Mouse (Mus musculus) olfactory bulb, adult 2 months (tissue): ENCODE measurements at regions not wholly inside any gene's neighbourhood (a gene's known extent, or its start where the extent isn't known, plus 50 kb on each side); places are given as distances from the start of the nearest gene placed in this dataset.

Source experiments
- H3K27ac ChIP-seq: fragments of 200-500 bp; 2 replicates; pipeline ENCODE4 v1.5.1; 2012; ENCODE audit warnings: low read depth, low read length; ENCODE audit not compliant: insufficient read depth
- H3K4me1 ChIP-seq: fragments of 200-500 bp; 2 replicates; pipeline ENCODE4 v1.6.1; 2012; ENCODE audit warnings: low read length; ENCODE audit not compliant: control insufficient read depth, insufficient read depth
- H3K4me3 ChIP-seq: fragments of 200-500 bp; 2 replicates; pipeline ENCODE4 v1.5.1; 2012; ENCODE audit warnings: mild to moderate bottlenecking, low read depth, low read length, moderate library complexity; ENCODE audit not compliant: insufficient read depth
- CTCF ChIP-seq: fragments of 200-500 bp; IDR thresholded peaks from 2 replicates; pipeline ENCODE4 v1.5.1; 2012; ENCODE audit warnings: low read depth, mild to moderate bottlenecking, low read length, moderate library complexity; ENCODE audit not compliant: insufficient read depth
- POLR2A ChIP-seq: fragments of 200-500 bp; IDR thresholded peaks from 2 replicates; pipeline ENCODE4 v1.6.1; 2012; ENCODE audit warnings: mild to moderate bottlenecking, low read depth, low read length, moderate library complexity; ENCODE audit not compliant: insufficient read depth
- WGBS: fragments of 180-500 bp; shearing (Covaris S2); methylation state at CpG from one replicate; pipeline ENCODE4 v1.1.7; 2018; 5-methylcytosine and 5-hydroxymethylcytosine counted together

DNA sequence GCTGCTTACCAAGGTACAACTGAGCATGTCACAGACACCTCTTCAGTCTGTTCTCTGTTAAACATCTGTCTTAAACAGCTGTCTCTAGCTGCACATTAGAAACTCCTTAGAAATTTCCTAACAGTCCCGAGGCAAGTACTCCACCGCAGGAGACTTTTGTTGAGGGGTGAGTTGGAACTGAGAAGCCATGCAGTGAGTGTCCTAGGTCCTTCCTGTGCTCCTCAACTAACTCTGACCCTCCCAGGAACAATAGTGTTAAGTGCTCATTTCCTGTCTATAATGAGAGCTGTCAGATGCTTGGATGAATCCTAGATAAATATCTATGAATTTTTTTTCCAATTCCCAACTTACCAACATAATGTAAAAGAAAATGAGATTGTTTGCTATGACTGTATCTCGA lies 141.1 kb downstream of the Slc35b3 start:
- WGBS = 84% methylated on average over 3 of the region's 3 CpGs
- TF ChIP-seq CTCF (no peak), POLR2A (no peak)
- Histone ChIP-seq H3K27ac (no peak overlapping the region), H3K4me1 (no peaks in the 10 kb centered on the region), H3K4me3 (no peak overlapping the region)

DNA sequence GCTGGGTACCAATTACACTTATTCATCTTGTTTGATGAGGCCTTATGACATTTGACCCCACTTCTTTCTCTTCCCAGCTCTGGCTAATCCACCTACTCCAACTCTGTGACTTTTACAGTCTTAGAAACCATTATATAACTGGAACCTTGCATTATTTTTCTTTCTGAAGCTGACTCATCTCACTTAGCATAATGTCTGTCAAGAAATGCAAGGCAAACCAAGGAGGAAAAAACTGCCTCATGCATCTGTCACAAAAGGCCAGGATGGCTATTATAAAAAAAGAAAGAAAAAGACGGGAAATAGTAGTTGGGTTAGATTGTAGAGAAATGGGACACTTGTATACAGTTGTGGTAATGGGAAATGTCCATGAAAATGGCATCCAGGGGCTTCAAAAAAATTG lies 141.9 kb downstream of the Slc35b3 start:
- WGBS = 81% methylated on average over 1 of the region's 1 CpGs

DNA sequence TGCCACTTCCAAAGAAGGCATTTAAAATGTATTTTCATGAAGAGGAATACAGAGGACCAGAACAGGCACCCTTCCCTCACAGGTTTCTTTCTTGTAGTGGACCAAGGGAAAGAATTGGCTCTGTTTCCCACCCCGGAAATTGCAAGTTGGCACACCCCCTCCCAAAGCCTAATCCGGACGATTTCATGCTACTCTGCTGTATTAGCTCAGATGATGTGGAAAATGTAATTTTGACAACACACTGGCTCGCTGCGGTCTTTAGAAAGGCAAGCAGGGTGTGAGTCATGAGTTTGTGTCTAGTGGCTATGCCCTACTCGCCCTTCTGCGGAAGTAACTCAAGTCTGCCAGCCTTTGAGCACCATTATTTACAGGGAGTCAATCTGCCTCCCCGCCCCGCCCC lies 144.4 kb downstream of the Slc35b3 start:
- Histone ChIP-seq H3K4me3 (no peak overlapping the region), H3K4me1 (no peaks in the 10 kb centered on the region), H3K27ac (no peak overlapping the region)
- TF ChIP-seq POLR2A = no peak
- no peak for TF ChIP-seq CTCF
- WGBS = 60% methylated on average over 9 of the region's 9 CpGs

More for the DNA sequence above, 141.9 kb downstream of the Slc35b3 start:
- Histone ChIP-seq H3K27ac (no peak overlapping the region), H3K4me3 (no peak overlapping the region), H3K4me1 (no peaks in the 10 kb centered on the region)
- TF ChIP-seq POLR2A (no peak), CTCF (no peak)

DNA sequence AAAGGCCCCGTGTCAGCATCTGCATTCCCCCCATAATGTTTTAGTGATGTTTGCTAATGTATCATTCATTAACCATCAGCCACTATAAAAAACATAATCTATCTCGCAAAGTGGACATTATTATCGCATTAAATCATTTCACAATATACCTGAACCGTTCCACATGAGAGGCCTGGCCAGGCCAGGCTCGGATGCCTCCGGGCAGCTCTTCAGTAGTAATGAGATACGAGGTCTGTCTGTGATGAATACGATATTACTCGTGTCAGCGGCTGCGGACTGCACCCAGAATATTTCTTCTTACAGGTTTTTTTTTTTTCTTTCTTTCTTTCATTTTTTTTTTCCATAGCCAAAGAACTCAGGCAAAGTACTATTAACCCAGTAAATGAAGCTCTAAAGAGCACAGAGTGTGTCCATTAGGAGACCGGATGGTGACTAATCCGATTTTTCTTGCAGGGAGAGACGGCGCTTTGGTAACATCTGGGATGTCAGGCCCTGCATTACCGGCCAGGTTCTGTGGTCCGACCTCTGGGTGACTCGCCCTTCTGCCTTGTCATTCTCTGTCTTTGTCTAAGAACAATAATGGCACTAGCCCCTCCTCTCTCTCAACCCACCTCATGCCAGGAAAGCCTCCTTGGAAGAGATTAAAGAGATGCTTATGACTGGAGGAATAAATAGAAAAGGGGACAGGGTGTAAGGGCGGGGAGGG lies 145.5 kb downstream of the Slc35b3 start:
- Histone ChIP-seq H3K4me1 (no peaks in the 10 kb centered on the region), H3K4me3 (no peak overlapping the region), H3K27ac (no peak overlapping the region)
- no peak for TF ChIP-seq POLR2A
- no peak for TF ChIP-seq CTCF
- 84% methylated on average over 19 of the region's 19 CpGs for WGBS

DNA sequence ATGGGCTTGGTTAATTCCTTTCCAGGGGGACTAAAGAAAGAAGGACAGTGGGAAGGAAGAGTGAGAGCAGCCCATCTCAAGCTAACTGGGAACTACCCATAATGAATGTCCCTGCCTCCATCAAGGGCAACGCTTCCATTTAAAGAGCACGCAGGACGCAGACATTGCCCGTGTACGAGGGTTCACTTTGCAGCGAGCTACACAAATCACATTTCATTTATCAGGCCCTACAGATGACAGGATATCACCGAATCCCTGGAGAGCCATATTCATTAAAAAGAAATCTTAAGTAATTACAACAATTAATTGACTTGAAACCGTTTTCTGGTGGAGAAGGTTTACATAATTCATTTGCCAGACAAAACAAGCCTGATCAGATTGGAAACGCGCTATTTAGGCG lies 139.7 kb upstream of the Eef1e1 start:
- WGBS = 80% methylated on average over 11 of the region's 11 CpGs
- TF ChIP-seq CTCF = no peak
- TF ChIP-seq POLR2A = no peak
- H3K27ac ChIP-seq = no peak overlapping the region
- H3K4me3 ChIP-seq = no peak overlapping the region
- H3K4me1 ChIP-seq = no peaks in the 10 kb centered on the region

DNA sequence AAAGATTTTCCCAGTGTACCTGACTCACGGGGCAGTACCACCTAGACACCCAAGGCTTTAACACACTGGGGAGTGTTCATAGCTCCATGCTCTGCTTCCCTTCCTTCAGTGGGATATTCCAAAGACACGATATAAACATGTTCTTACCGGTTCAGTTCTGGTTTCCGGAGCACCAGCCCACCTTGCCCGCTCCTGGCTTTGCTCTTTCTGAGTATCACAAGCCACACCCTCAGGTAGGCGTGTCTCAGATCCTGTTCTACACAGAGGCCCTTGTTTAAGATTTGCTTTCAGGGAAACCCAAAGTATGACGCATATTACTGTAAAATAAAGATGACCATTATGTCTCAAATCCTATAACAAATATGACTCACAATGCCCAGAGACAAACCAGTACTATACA lies 134.6 kb upstream of the Eef1e1 start:
- Histone ChIP-seq H3K4me3 (no peak overlapping the region), H3K27ac (no peak overlapping the region), H3K4me1 (no peaks in the 10 kb centered on the region)
- 47% methylated on average over 7 of the region's 7 CpGs for WGBS
- TF ChIP-seq CTCF (no peak), POLR2A (no peak)

DNA sequence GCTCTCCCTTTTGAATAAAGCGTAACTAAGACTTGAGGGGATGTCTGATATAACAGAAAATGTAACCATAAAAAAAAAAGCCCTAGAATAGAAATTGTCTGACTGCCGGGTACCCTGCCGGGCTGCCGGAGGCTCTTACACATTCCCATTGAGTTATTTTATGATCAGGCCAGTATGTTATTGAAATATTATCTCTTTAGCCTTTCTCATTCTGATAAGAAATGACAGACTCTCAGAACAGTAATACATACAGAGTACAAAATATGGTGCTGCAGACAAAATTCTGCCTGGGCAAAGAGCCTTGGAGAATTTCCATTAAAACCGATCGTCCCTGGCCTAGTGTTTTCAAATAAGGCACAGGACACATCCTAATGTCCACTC lies 121.8 kb upstream of the Eef1e1 start:
- H3K27ac ChIP-seq = no peak overlapping the region
- no peak for TF ChIP-seq CTCF
- TF ChIP-seq POLR2A = no peak
- no peak overlapping the region for H3K4me3 ChIP-seq
- no peaks in the 10 kb centered on the region; the same call in 1 of the 2 replicates for H3K4me1 ChIP-seq
- 86% methylated on average over 6 of the region's 6 CpGs for WGBS

DNA sequence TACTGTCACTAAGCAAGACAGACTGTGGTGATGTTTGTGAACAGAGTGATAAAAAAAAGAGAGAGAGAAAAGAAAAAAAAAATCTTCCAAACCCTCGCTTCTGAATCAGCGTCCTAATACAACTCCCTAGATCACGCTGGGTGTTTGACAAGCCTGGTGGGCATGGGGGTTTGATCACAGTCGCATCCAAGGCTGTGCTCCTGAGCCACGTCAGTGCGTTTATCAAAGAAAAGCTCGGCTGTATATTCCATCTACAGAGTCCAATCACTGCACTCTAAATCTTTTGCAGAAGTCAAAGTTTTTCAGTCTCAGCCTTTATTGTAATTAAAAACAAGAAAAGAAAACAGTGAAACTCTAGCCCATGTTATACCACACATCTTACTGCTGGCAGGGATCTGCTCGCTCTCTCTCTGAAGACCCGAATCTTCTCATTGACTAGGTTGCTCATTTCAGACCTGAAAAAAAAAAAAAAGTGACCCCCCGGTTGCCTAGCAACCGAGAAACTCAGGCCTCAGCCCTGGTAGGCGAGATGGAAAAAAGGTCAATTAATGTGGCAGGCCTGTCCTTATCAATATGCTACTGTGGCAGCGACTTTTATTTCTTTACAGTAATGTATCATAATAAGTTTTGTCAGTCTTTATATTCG lies 121.2 kb upstream of the Eef1e1 start:
- whole genome bisulfite sequencing = 63% methylated on average over 14 of the region's 14 CpGs
- no peak overlapping the region for H3K27ac ChIP-seq
- TF ChIP-seq CTCF (no peak), POLR2A (no peak)
- H3K4me3 ChIP-seq = no peak overlapping the region
- no peaks in the 10 kb centered on the region; the same call in 1 of the 2 replicates for H3K4me1 ChIP-seq

DNA sequence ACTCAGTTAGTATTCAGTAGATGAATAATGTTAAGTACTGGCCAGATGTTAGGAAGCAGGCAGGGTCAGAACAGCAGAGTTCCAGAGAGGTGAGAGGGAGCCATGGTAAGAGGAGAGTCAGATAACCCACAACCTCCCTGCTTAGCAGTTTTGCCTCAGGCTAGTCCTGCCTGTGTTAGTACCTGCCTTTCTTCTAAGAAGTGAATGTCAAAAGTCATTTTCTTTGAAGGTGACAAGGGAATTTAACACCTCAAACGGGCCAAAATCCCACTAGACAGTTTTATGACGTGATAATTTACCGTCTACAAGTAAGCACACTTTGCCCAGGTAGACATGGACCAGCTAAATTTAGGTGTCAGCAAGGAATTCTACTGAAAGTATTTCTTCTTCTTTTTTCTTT lies 117.7 kb upstream of the Eef1e1 start:
- TF ChIP-seq POLR2A (no peak), CTCF (no peak)
- 92% methylated on average over 3 of the region's 3 CpGs for WGBS
- Histone ChIP-seq H3K4me3 (no peak overlapping the region), H3K4me1 (no peaks in the 10 kb centered on the region; the same call in 1 of the 2 replicates), H3K27ac (no peak overlapping the region)
